Mouse (Mus musculus) kidney, embryonic 15.5 days (tissue): ENCODE measurements at regions not wholly inside any gene's neighbourhood (a gene's known extent, or its start where the extent isn't known, plus 50 kb on each side); places are given as distances from the start of the nearest gene placed in this dataset.
"Not testable (repeated sequence)": the region's sequence is repeated elsewhere in the genome, so short reads cannot be mapped to it uniquely, and the experiment has no call there.

ENCODE experiments used
- ATAC-seq: fragments of 200-750 bp; cut with Nextera tagmentation; replicated peaks from 2 replicates; pipeline ENCODE4 v1.8.0; 2017; ENCODE audit warnings: moderate TSS enrichment; ENCODE audit not compliant: low FRiP score
- H3K27ac ChIP-seq: fragments of 300-500 bp; sonication (generic); 2 replicates; pipeline ENCODE4 v1.5.1; 2015; ENCODE audit warnings: mild to moderate bottlenecking, inconsistent platforms
- H3K27me3 ChIP-seq: fragments of 300-500 bp; sonication (generic); 2 replicates; pipeline ENCODE4 v1.6.1; 2015; ENCODE audit warnings: inconsistent platforms
- H3K36me3 ChIP-seq: fragments of 300-500 bp; sonication (generic); 2 replicates; pipeline ENCODE4 v1.6.1; 2015; ENCODE audit warnings: inconsistent platforms
- H3K4me1 ChIP-seq: fragments of 300-500 bp; sonication (generic); 2 replicates; pipeline ENCODE4 v1.6.1; 2015; ENCODE audit warnings: inconsistent platforms
- H3K4me2 ChIP-seq: fragments of 300-500 bp; sonication (generic); 2 replicates; pipeline ENCODE4 v1.6.1; 2015; ENCODE audit warnings: moderate library complexity, mild to moderate bottlenecking, inconsistent platforms
- H3K4me3 ChIP-seq: fragments of 300-500 bp; sonication (generic); replicated peaks from 2 replicates; pipeline ENCODE4 v1.5.1; 2015; ENCODE audit warnings: mild to moderate bottlenecking, inconsistent platforms
- H3K9ac ChIP-seq: fragments of 300-500 bp; sonication (generic); 2 replicates; pipeline ENCODE4 v1.6.1; 2015; ENCODE audit warnings: mild to moderate bottlenecking, inconsistent platforms
- H3K9me3 ChIP-seq: fragments of 300-500 bp; sonication (generic); replicated peaks from 2 replicates; pipeline ENCODE4 v1.6.1; 2016; ENCODE audit warnings: inconsistent platforms
- whole genome bisulfite sequencing: fragments of 180-500 bp; shearing (Covaris S2); methylation state at CpG from one replicate; pipeline ENCODE4 v1.1.7; 2015; ENCODE audit warnings: mixed read lengths; 5-methylcytosine and 5-hydroxymethylcytosine counted together

GRCm38 (mm10) chr14:53590601-53591000 lies 663.3 kb downstream of the Dad1 start:
- not testable (repeated sequence) for ATAC-seq
- WGBS, result 34% methylated on average over 6 of the region's 6 CpGs

DNA sequence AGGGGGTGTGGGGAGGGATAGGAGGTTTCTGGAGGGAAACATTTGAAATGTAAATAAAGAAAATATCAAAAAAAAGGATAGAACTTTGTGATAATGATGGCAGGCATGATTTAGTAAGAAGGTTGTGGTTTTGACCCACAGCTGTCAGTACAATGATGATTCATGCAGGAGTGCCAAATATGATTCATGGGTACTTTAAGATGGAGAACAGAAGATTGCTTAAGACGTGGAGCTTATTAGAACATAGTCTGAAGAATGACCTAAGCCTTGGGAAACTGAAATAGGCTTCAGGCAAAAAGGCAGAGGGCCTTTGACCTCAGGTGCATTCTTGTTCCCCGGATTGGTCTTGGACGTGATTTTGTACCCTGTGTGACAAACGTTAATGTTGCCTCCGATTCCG lies 671.4 kb downstream of the Dad1 start:
- not testable (repeated sequence) for H3K9me3 ChIP-seq, H3K27me3 ChIP-seq, H3K27ac ChIP-seq, ATAC-seq, H3K36me3 ChIP-seq, H3K4me2 ChIP-seq, H3K4me3 ChIP-seq, H3K9ac ChIP-seq, H3K4me1 ChIP-seq
- WGBS, result 88% methylated on average over 6 of the region's 6 CpGs

More at GRCm38 (mm10) chr14:53590601-53591000, 663.3 kb downstream of the Dad1 start:
- not testable (repeated sequence) for H3K27me3 ChIP-seq, H3K9me3 ChIP-seq, H3K9ac ChIP-seq, H3K36me3 ChIP-seq, H3K4me1 ChIP-seq, H3K4me2 ChIP-seq, H3K27ac ChIP-seq, H3K4me3 ChIP-seq

DNA sequence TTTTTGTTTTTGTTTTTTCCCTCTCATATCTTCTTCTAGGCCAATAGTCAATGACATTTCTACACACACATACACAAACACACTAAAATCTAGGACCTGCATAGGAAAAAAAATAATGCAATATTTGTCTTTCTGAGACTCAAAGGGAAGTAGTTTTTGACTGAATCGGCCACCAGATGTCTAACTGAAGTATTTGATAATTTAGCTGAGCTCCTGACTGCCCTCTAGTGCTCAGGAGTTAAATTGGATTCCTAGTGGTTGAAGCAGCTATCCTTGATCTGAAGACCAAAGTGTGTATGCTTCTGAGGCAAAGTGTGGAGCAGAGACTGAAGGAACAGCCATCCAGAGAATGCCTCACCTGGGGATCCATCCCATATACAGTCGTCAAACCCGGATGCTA lies 672.2 kb downstream of the Dad1 start:
- not testable (repeated sequence) for H3K4me3 ChIP-seq, H3K4me2 ChIP-seq, H3K9ac ChIP-seq, H3K4me1 ChIP-seq, H3K27me3 ChIP-seq, ATAC-seq, H3K27ac ChIP-seq, H3K36me3 ChIP-seq, H3K9me3 ChIP-seq
- 52% methylated on average over 3 of the region's 3 CpGs for WGBS

DNA sequence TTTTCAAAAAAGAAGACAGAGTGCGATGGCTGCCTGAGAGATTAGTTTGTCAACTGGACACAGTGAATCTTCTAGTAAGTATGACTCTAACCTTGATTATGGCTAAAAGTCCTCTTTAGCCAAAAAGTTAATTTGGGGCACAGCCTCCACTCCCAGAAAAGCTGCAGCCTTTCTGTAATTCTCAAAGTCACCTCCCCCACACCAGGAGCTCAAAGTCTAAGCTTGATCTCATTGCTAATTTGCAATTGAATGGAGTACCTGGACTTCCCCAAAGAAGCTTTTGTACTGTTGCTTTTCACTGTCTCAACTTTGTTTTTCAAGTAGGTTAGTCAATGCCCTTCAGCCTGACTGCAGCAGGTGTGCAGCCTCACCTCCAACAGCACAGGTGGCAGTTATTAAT lies 677.0 kb downstream of the Dad1 start:
- H3K27me3 ChIP-seq, H3K4me3 ChIP-seq, ATAC-seq, H3K4me2 ChIP-seq, H3K9ac ChIP-seq, H3K36me3 ChIP-seq, H3K9me3 ChIP-seq, H3K27ac ChIP-seq, H3K4me1 ChIP-seq: not testable (repeated sequence)
- 92% methylated on average over 1 of the region's 1 CpGs for WGBS

- ATAC-seq, result not testable (repeated sequence)
Measured at GRCm38 (mm10) chr14:53572701-53573100, 681.2 kb downstream of the Dad1 start.

GRCm38 (mm10) chr14:53562606-53563005 lies 691.3 kb downstream of the Dad1 start:
- no peak overlapping the region for H3K4me2 ChIP-seq
- WGBS, result 48% methylated on average over 2 of the region's 2 CpGs
- ATAC-seq, result no peak

More at GRCm38 (mm10) chr14:53572701-53573100, 681.2 kb downstream of the Dad1 start:
- not testable (repeated sequence) for H3K27me3 ChIP-seq, H3K4me2 ChIP-seq, H3K9me3 ChIP-seq, H3K4me3 ChIP-seq, H3K9ac ChIP-seq, H3K4me1 ChIP-seq, H3K27ac ChIP-seq, H3K36me3 ChIP-seq
- 81% methylated on average over 1 of the region's 1 CpGs for WGBS

GRCm38 (mm10) chr14:53560146-53560545 lies 693.8 kb downstream of the Dad1 start:
- H3K27ac ChIP-seq, H3K36me3 ChIP-seq, H3K4me3 ChIP-seq, H3K4me1 ChIP-seq, ATAC-seq, H3K27me3 ChIP-seq, H3K9ac ChIP-seq, H3K9me3 ChIP-seq, H3K4me2 ChIP-seq: not testable (repeated sequence)
- 77% methylated on average over 5 of the region's 5 CpGs for WGBS

More at GRCm38 (mm10) chr14:53562606-53563005, 691.3 kb downstream of the Dad1 start:
- Histone ChIP-seq H3K36me3 (no peaks in the 10 kb centered on the region), H3K27ac (no peak overlapping the region), H3K9ac (no peak overlapping the region), H3K27me3 (no peaks in the 10 kb centered on the region), H3K4me3 (no peak overlapping the region), H3K9me3 (no peaks in the 10 kb centered on the region), H3K4me1 (no peaks in the 10 kb centered on the region)

- not testable (repeated sequence) for H3K9ac ChIP-seq, H3K4me1 ChIP-seq, H3K4me2 ChIP-seq, H3K4me3 ChIP-seq, ATAC-seq, H3K27me3 ChIP-seq, H3K27ac ChIP-seq, H3K9me3 ChIP-seq, H3K36me3 ChIP-seq
Measured at GRCm38 (mm10) chr14:53559386-53559920, 694.5 kb downstream of the Dad1 start.

DNA sequence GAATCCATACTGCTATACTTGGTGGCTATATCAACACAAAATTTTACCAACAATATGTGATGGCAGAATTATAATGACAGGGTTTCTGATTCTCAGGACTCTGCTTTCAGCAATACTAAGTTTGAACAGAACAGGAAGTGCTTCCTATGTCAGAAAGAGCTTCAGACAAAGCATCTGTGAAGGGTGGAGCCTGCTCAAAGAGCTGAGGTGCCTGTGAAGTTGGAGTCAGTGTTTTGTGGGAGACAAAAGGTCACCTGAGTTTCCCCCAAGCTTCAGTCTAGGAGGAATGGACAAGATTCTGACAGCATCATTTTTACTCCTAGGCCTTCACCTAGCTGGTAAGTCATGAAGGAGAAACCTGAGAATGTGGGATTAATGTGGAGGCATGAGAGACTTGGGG lies 700.1 kb downstream of the Dad1 start:
- H3K9me3 ChIP-seq, result no peaks in the 10 kb centered on the region
- H3K36me3 ChIP-seq, result no peaks in the 10 kb centered on the region
- H3K27me3 ChIP-seq, result no peaks in the 10 kb centered on the region
- ATAC-seq, result no peak
- no peaks in the 10 kb centered on the region for H3K4me1 ChIP-seq
- no peak overlapping the region for H3K27ac ChIP-seq
- no peak overlapping the region for H3K9ac ChIP-seq
- H3K4me2 ChIP-seq, result no peak overlapping the region
- H3K4me3 ChIP-seq, result no peak overlapping the region

DNA sequence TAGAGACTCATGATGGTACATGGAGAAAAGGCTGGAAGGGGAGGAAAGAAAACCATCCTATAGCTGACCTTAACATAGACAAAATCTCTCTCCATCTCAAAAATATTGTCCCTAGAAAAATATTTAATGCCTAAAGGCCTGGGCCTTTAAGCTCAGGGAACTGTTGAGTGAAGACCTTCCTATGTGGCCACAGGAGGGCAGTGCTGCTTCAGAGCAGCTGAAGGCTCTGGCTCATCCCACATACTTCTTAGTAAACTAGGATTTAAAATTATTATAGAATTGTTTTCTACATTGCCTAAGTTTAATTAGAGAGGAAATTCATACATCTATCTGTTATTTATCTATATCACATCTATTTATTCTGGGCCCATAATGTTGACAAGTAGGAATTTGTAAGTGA lies 706.5 kb downstream of the Dad1 start:
- not testable (repeated sequence) for H3K27ac ChIP-seq, H3K4me1 ChIP-seq, ATAC-seq, H3K9me3 ChIP-seq, H3K4me3 ChIP-seq, H3K36me3 ChIP-seq, H3K4me2 ChIP-seq, H3K9ac ChIP-seq, H3K27me3 ChIP-seq

GRCm38 (mm10) chr14:53545351-53545750 lies 708.6 kb downstream of the Dad1 start:
- 70% methylated on average over 5 of the region's 5 CpGs for WGBS
- H3K9me3 ChIP-seq, result no peaks in the 10 kb centered on the region
- no peaks in the 10 kb centered on the region for H3K27me3 ChIP-seq
- no peak overlapping the region for H3K27ac ChIP-seq
- H3K4me2 ChIP-seq, result no peak overlapping the region
- H3K9ac ChIP-seq, result no peak overlapping the region
- H3K4me1 ChIP-seq, result no peaks in the 10 kb centered on the region
- H3K4me3 ChIP-seq, result no peak overlapping the region
- ATAC-seq, result no peak
- H3K36me3 ChIP-seq, result no peaks in the 10 kb centered on the region

GRCm38 (mm10) chr14:53541640-53542039 lies 712.3 kb downstream of the Dad1 start:
- ATAC-seq, result not testable (repeated sequence)

GRCm38 (mm10) chr14:53537895-53538294 lies 716.0 kb downstream of the Dad1 start:
- not testable (repeated sequence) for H3K36me3 ChIP-seq, H3K27me3 ChIP-seq, H3K4me1 ChIP-seq, H3K9ac ChIP-seq, ATAC-seq, H3K4me2 ChIP-seq, H3K4me3 ChIP-seq, H3K27ac ChIP-seq, H3K9me3 ChIP-seq
- WGBS, result 61% methylated on average over 7 of the region's 7 CpGs

More at GRCm38 (mm10) chr14:53541640-53542039, 712.3 kb downstream of the Dad1 start:
- not testable (repeated sequence) for H3K9me3 ChIP-seq, H3K4me2 ChIP-seq, H3K27me3 ChIP-seq, H3K9ac ChIP-seq, H3K36me3 ChIP-seq, H3K27ac ChIP-seq, H3K4me3 ChIP-seq, H3K4me1 ChIP-seq
- WGBS, result 55% methylated on average over 2 of the region's 2 CpGs
